Mouse (Mus musculus) neutrophil, adult 5-6 weeks (primary cell): ENCODE data around the gene Rack1. TPM values are rescaled to one million over a fixed set of nuclear protein-coding genes. Genes with fewer than 3 reads are reported as not detected.

Experiments used
- ATAC-seq: fragments of 151-379, 151-347 bp; 2 replicates; pipeline ENCODE4 v1.8.0; 2017; ENCODE audit warnings: mild to moderate bottlenecking, moderate TSS enrichment; ENCODE audit not compliant: insufficient number of reproducible peaks, poor library complexity, low FRiP score, severe bottlenecking; ENCODE audit errors: extremely low read depth
- total RNA-seq: library from RNA; stranded (forward); fragments of 200-1000 nt; gene quantifications from 2 replicates; pipeline ENCODE4 v1.2.3, GENCODE M21; 2017

The Rack1 gene
- 756 and 779 TPM in 2 replicates for total RNA-seq

- ATAC-seq = peak; percentile 86
Observed at GRCm38 (mm10) chr11:48799921-48800701, at the start of gene Rack1. Rack1 (plus strand) TSS chr11:48800332.

- no peak for ATAC-seq
Observed at GRCm38 (mm10) chr11:48750428-48750827, 49.7 kb upstream of the Rack1 start.

- 0 out of 2 replicates have a peak, but pooled peaks have one; percentile 26 for ATAC-seq
Observed at GRCm38 (mm10) chr11:48753534-48753933, 46.6 kb upstream of the Rack1 start.

GRCm38 (mm10) chr11:48759021-48759420 lies 41.1 kb upstream of the Rack1 start:
- no peak for ATAC-seq

- no peak for ATAC-seq
Observed at GRCm38 (mm10) chr11:48764119-48764518, 36.0 kb upstream of the Rack1 start.

- ATAC-seq = no peak
Observed at GRCm38 (mm10) chr11:48767195-48767876, 32.8 kb upstream of the Rack1 start.

- peak; percentile 62 for ATAC-seq
Observed at GRCm38 (mm10) chr11:48771691-48772090, 28.4 kb upstream of the Rack1 start.

- no peak for ATAC-seq
Observed at GRCm38 (mm10) chr11:48774443-48775298, 25.5 kb upstream of the Rack1 start.

- no peak for ATAC-seq
Observed at GRCm38 (mm10) chr11:48775483-48775882, 24.6 kb upstream of the Rack1 start.

GRCm38 (mm10) chr11:48776664-48777063 lies 23.5 kb upstream of the Rack1 start:
- peak; percentile 34; the same call in 1 of the 2 replicates for ATAC-seq

GRCm38 (mm10) chr11:48777303-48777702 lies 22.8 kb upstream of the Rack1 start:
- ATAC-seq = no peak

- peak; percentile 57; the same call in 1 of the 2 replicates for ATAC-seq
Observed at GRCm38 (mm10) chr11:48779450-48779849, 20.7 kb upstream of the Rack1 start.

GRCm38 (mm10) chr11:48782243-48782642 lies 17.9 kb upstream of the Rack1 start:
- no peak for ATAC-seq

- ATAC-seq = peak; percentile 95
Observed at GRCm38 (mm10) chr11:48787455-48788211, 12.5 kb upstream of the Rack1 start.

- peak; percentile 54 for ATAC-seq
Observed at GRCm38 (mm10) chr11:48788311-48789089, 11.6 kb upstream of the Rack1 start.

GRCm38 (mm10) chr11:48789215-48789614 lies 10.9 kb upstream of the Rack1 start:
- no peak for ATAC-seq

GRCm38 (mm10) chr11:48789973-48790823 lies 9.9 kb upstream of the Rack1 start:
- ATAC-seq = peak; percentile 69
